Mouse (Mus musculus): ENCODE measurements at regions not wholly inside any gene's neighbourhood (a gene's known extent, or its start where the extent isn't known, plus 50 kb on each side); places are given as distances from the start of the nearest gene placed in this dataset.

- DNase-seq, result no peak
Observed at GRCm38 (mm10) chr9:90828701-90829100, 533.5 kb upstream of the Zic4 start.

GRCm38 (mm10) chr9:90830704-90831103 lies 531.5 kb upstream of the Zic4 start:
- DNase-seq, result no peak

- no peak for DNase-seq
Observed at GRCm38 (mm10) chr9:90833743-90834539, 528.3 kb upstream of the Zic4 start.

GRCm38 (mm10) chr9:90838184-90838926 lies 523.9 kb upstream of the Zic4 start:
- DNase-seq, result no peak

- DNase-seq, result no peak
Observed at GRCm38 (mm10) chr9:90851044-90851443, 511.2 kb upstream of the Zic4 start.

GRCm38 (mm10) chr9:90871636-90872035 lies 490.6 kb upstream of the Zic4 start:
- DNase-seq, result no peak

- peak; percentile 55 for DNase-seq
Observed at GRCm38 (mm10) chr9:90884467-90884866, 477.7 kb upstream of the Zic4 start.

- DNase-seq, result peak; percentile 5
Observed at GRCm38 (mm10) chr9:90887405-90887804, 474.8 kb upstream of the Zic4 start.

- peak; percentile 71 for DNase-seq
Observed at GRCm38 (mm10) chr9:90890801-90891200, 471.4 kb upstream of the Zic4 start.

- no peak for DNase-seq
Observed at GRCm38 (mm10) chr9:90892816-90893215, 469.4 kb upstream of the Zic4 start.

- peak; percentile 29 for DNase-seq
Observed at GRCm38 (mm10) chr9:90903557-90903956, 458.7 kb upstream of the Zic4 start.

GRCm38 (mm10) chr9:90906106-90906505 lies 456.1 kb upstream of the Zic4 start:
- DNase-seq, result peak; percentile 80

- peak; percentile 16 for DNase-seq
Observed at GRCm38 (mm10) chr9:90906684-90907083, 455.5 kb upstream of the Zic4 start.

GRCm38 (mm10) chr9:90954613-90955012 lies 407.6 kb upstream of the Zic4 start:
- no peak for DNase-seq

GRCm38 (mm10) chr9:90961436-90961835 lies 400.8 kb upstream of the Zic4 start:
- DNase-seq, result no peak

GRCm38 (mm10) chr9:90964043-90964442 lies 398.2 kb upstream of the Zic4 start:
- DNase-seq, result no peak

GRCm38 (mm10) chr9:90978730-90979129 lies 383.5 kb upstream of the Zic4 start:
- no peak for DNase-seq

- no peak for DNase-seq
Observed at GRCm38 (mm10) chr9:90980023-90980802, 382.0 kb upstream of the Zic4 start.

GRCm38 (mm10) chr9:90999178-90999577 lies 363.0 kb upstream of the Zic4 start:
- DNase-seq, result no peak

GRCm38 (mm10) chr9:91004214-91004613 lies 358.0 kb upstream of the Zic4 start:
- DNase-seq, result no peak

GRCm38 (mm10) chr9:91040546-91040945 lies 321.7 kb upstream of the Zic4 start:
- DNase-seq, result no peak

GRCm38 (mm10) chr9:91048569-91048968 lies 313.6 kb upstream of the Zic4 start:
- DNase-seq, result no peak

GRCm38 (mm10) chr9:91053065-91053793 lies 309.0 kb upstream of the Zic4 start:
- no peak for DNase-seq
